Mouse (Mus musculus) heart, postnatal 14 days (tissue): ENCODE results near the gene Tmem140. TPM values are rescaled to one million over a fixed set of nuclear protein-coding genes. Genes with fewer than 3 reads are reported as not detected.

ENCODE experiments used
- DNase-seq, 2 experiments: peaks; one replicate each; pipeline ENCODE4 v3.0.0; 2021 to 2022
- intact Hi-C: fragments of 180-260 bp; cut with DNase I; formaldehyde crosslinking; loops from one replicate; pipeline ENCODE4 v1.15.1; 2025
- long read RNA-seq, 2 experiments: library from polyadenylated mRNA; stranded (forward); transcript quantifications; one replicate each; pipeline ENCODE4 v2.0.0; 2021
- total RNA-seq, 2 experiments: library from RNA; stranded (reverse); gene quantifications; 2 replicates each; pipeline ENCODE4 v1.2.3; 2021

Gene Tmem140
- total RNA-seq: 10 to 100 TPM; 19.4 to 28.1 TPM
- long read RNA-seq, experiment 1, transcript Tmem140-201 (2 exons, 2,614 nt): major isoform, 25 of 32 reads
- long read RNA-seq, experiment 1, partial matches to known transcripts: 0 of 32 reads
- long read RNA-seq, experiment 1, other reads (novel, unspliced or antisense): 3 of 32 reads
- long read RNA-seq, experiment 2, transcript Tmem140-201 (2 exons, 2,614 nt): major isoform, 19 of 25 reads
- long read RNA-seq, experiment 2, partial matches to known transcripts: 0 of 25 reads
- long read RNA-seq, experiment 2, other reads (novel, unspliced or antisense): 5 of 25 reads

- peak; percentile 55 to 62 for DNase-seq
- intact Hi-C loops: loop anchor here (2.0 to 5.0 kb wide), 2 partner anchors 16 to 81 kb away; partner anchors contain the start of genes Agbl3 and Cyren
Measured at GRCm38 (mm10) chr6:34862791-34863403, at the start of gene Tmem140. Gene Tmem140, plus strand, starts transcription at chr6:34863146.

DNA sequence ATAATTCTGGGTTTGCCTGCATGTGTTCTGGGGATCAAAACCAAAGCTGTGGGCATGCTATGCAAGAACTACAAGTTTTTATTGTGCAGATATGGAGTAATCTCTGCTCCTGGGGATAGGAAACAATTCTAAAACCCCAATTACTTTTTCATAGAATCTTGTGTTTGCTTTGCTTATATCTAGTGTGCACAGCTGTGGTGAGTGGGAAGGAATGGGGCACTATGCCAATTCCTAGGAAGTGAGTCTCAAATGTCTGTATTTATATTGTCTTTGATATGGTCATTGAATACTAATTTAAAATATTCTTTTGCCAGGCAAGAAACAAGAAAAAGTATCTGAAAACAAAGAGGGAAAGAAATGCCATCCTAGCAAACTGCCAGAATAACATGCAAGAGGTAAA is 38.5 kb upstream of the Tmem140 start:
- no peak for DNase-seq
- intact Hi-C loops: no loop called here

- intact Hi-C loops: no loop called here
- no peak for DNase-seq
Measured at GRCm38 (mm10) chr6:34832352-34832751, 30.6 kb upstream of the Tmem140 start.

GRCm38 (mm10) chr6:34861546-34862053 is 1.3 kb upstream of the Tmem140 start:
- DNase-seq: no peak
- intact Hi-C loops: loop anchor here (2.0 to 5.0 kb wide), 2 partner anchors 17 to 79 kb away; partner anchors contain the start of genes Agbl3 and Cyren

DNA sequence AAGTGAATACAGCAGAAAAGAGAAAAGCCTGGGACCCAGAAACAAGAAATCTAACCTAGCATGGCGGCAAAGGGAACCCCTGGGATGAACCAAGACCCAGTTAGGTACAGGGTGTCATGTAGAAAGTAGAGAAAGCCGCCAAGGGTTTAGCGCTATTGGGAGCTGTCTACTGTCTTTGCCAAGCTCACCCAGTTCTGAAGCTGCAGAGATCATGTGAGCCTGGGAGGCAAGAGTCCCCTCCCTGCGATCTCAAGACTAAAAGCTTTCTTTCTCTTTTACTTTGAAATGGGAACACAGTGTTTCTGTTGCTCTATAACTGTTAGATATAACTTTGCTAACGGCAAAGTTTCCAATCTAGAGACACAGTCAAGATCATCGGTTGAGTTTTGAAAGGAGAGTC is 565 bp upstream of the Tmem140 start:
- intact Hi-C loops: loop anchor here (2.0 to 5.0 kb wide), 2 partner anchors 16 to 80 kb away; partner anchors contain the start of genes Agbl3 and Cyren

DNA sequence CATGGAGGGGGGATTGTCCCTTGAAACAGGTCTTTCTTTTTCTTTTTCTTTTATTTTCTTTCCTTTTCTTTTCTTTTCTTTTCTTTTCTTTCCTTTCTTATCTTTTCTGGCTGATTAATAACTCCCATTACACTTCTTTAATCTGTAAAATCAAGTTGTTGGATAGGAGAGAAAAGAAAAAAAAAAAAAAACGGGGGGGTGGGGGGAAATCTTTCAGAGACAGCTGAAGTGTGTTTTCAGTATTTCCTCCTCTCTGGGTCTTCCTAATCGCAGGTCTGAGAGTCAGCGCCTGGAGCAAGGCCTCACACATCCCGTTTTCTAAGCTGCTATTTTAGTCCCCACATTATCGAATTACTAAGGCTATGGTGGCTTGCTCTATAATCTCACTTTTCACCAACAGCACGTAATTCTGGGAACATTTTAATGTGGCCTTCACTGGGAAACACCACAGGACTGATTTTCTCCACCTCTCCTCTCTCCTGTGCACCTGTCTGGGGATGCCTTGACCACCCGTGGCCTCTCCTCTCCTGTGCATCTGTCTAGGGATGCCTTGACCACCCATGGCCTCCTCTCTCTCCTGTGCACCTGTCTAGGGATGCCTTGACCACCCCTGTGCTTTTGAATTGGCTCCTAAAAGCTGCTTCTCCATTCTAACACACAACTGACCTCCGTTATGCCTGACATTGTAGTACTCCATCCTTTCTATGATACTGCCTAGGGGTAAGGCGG is 1.0 kb downstream of the Tmem140 start:
- intact Hi-C loops: loop anchor here (2.0 to 5.0 kb wide), 2 partner anchors 15 to 82 kb away; partner anchors contain the start of genes Agbl3 and Cyren
- DNase-seq: no peak

More for the DNA sequence above, 565 bp upstream of the Tmem140 start:
- DNase-seq: peak in 1 of 2 experiments; percentile 40

- DNase-seq: peak in 1 of 2 experiments; percentile 38
Measured at GRCm38 (mm10) chr6:34865213-34865612, 2.3 kb downstream of the Tmem140 start.

GRCm38 (mm10) chr6:34865711-34866593 is 3.0 kb downstream of the Tmem140 start:
- intact Hi-C loops: no loop called here
- DNase-seq: peak in 1 of 2 experiments; percentile 43

More at GRCm38 (mm10) chr6:34865213-34865612, 2.3 kb downstream of the Tmem140 start:
- intact Hi-C loops: no loop called here

DNA sequence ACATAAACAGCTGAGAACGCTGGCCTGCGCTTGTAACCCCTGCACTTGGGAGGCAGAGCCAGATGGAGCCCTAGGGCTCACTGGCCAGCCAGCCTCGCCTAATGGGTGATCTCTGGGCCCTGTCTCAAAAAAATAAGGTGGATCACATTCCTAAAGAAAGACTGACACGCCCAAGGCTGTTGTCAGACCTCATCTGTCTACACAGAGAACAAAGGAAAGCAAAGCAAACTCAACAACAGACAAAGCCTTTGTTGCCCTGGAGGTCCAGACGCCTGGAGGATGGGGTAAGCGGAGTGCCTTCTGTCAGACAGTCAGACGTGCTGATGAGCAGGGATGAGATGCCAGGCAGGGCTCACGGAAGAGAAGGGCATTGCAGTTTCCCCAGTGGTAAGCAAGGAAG is 3.8 kb downstream of the Tmem140 start:
- DNase-seq: no peak
- intact Hi-C loops: no loop called here

GRCm38 (mm10) chr6:34867301-34867994 is 4.5 kb downstream of the Tmem140 start:
- DNase-seq: no peak
- intact Hi-C loops: no loop called here

- intact Hi-C loops: no loop called here
- DNase-seq: no peak
Measured at GRCm38 (mm10) chr6:34867995-34868350, 5.0 kb downstream of the Tmem140 start.

DNA sequence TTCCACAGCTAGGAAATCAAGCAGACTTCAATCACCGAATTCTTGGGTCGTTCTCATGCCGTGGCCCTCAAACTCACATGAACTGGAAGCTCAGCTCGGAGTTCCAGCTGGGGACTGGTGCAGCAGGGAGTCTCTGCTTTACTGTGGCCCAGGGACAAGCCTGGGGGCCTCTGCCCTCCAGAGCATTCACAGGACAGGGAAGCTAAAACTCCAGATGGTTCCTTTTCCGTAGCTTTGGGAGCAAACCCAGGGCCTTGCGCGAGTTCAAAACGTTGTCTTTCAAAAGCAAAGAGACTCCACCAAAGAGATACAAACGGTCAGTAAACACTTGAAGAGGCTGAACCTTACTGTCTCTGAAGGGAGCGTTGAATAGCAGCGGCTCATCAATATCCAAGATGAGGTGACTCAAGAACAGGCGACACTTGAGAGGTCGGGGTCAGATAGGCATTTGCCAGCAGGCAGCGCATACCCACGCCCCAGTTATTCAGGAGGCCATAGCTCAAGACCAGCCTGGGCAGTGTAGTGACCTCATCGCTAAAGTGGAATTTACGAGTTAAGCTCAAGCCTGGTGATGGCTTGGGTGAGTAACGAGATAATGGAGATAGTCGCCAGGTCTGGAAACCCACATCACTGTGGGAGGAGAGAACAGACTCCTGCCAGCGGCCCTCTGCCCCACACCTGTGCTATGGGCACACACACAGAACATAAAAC is 5.7 kb downstream of the Tmem140 start:
- no peak for DNase-seq
- intact Hi-C loops: no loop called here

GRCm38 (mm10) chr6:34869225-34869915 is 6.4 kb downstream of the Tmem140 start:
- intact Hi-C loops: no loop called here
- no peak for DNase-seq

- intact Hi-C loops: no loop called here
Measured at GRCm38 (mm10) chr6:34870136-34870535, 7.2 kb downstream of the Tmem140 start.

DNA sequence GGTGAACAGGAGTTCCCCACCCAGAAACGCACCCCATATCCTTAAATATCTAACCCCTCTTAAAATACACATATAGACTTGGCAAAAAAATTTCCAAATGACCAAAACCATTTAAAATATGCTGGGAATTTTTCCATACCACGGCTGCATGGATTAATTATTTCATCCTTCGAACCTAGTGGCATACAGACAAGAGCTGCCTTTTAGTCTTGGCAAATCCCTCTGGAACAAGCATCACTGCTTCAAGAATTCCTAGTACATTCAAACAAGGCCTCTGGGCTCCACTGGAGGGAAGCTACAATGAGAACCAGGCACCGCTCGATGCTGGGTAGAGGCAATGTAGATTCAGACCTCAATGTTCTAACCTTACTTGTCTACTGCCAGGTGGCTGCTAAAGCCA is 7.8 kb downstream of the Tmem140 start:
- intact Hi-C loops: no loop called here
- DNase-seq: no peak

More at GRCm38 (mm10) chr6:34870136-34870535, 7.2 kb downstream of the Tmem140 start:
- no peak for DNase-seq

- intact Hi-C loops: no loop called here
- no peak for DNase-seq
Measured at GRCm38 (mm10) chr6:34871929-34872328, 9.0 kb downstream of the Tmem140 start.

GRCm38 (mm10) chr6:34872871-34873270 is 9.9 kb downstream of the Tmem140 start:
- DNase-seq: no peak
- intact Hi-C loops: no loop called here
